Mouse (Mus musculus) megakaryocyte, embryonic 14.5 days (primary cell): ENCODE measurements around the gene Phc3.

Source experiments
- FLI1 ChIP-seq: IDR thresholded peaks from 2 replicates; pipeline ENCODE4 v1.6.1; 2012; ENCODE audit warnings: low read length, inconsistent platforms, mixed read lengths
- GATA1 ChIP-seq: IDR thresholded peaks from 3 replicates; pipeline ENCODE4 v1.6.1; 2012; ENCODE audit warnings: mixed read lengths, low read length, inconsistent platforms, borderline replicate concordance

GRCm38 (mm10) chr3:30964216-30964615 lies 5.0 kb downstream of the Phc3 start:
- TF ChIP-seq GATA1 (no peak), FLI1 (no peak)
